Comparison of ENCODE assay signal across 9 mouse cellular contexts in genomic region chr14:89347972-89348371, GRCm38 (mm10).
A peak's percentile ranks its signal among the peaks of the same experiment; 100 is the strongest.
DNase-seq lines count a peak whose midpoint lies in the region; ATAC-seq and TF ChIP-seq lines count a peak whose summit lies in the region.
"Had no signal": no experiment of that assay in that cellular context is flagged by ENCODE, and none has a peak within 500 bp of the region (broad histone marks: within the 10 kb centered on the region; RNA-seq: fewer than 3 reads in every experiment).

No protein-coding gene starts in this region.

- TF ChIP-seq CTCF in lung, postnatal 0 days (IDR thresholded peaks at IDR 0.05) = peak; percentile 64

- no peaks in the 10 kb centered on the region for H3K36me3 ChIP-seq in embryonic facial prominence, embryonic 11.5 days (replicated peaks; ENCODE audit: control insufficient read depth, insufficient read depth, low read depth, low read length)
- H3K36me3 ChIP-seq in embryonic facial prominence, embryonic 10.5 days (replicated peaks) = no peaks in the 10 kb centered on the region
- H3K36me3 ChIP-seq in lung, postnatal 0 days (ENCODE audit: insufficient read depth, low read length) = no peaks in the 10 kb centered on the region
- H3K36me3 ChIP-seq: limb, embryonic 15.5 days had no signal

- TF ChIP-seq EP300 in lung, postnatal 0 days (IDR thresholded peaks at IDR 0.05) = no peak

- intact Hi-C loops in gastrocnemius, postnatal 14 days (cut with DNase I; ENCODE audit: low total_unique reads) = no loop called here

- no peak overlapping the region for H3K4me2 ChIP-seq in embryonic facial prominence, embryonic 11.5 days (ENCODE audit: low read depth, low read length)
- no peak overlapping the region for H3K4me2 ChIP-seq in lung, postnatal 0 days (replicated peaks; ENCODE audit: low read depth, low read length)
- H3K4me2 ChIP-seq: limb, embryonic 15.5 days had no signal

- WGBS in embryonic facial prominence, embryonic 11.5 days = 52% methylated on average over 4 of the region's 4 CpGs
- WGBS in embryonic facial prominence, embryonic 10.5 days = 54% methylated on average over 4 of the region's 4 CpGs
- WGBS in lung, postnatal 0 days = 31% methylated on average over 4 of the region's 4 CpGs

- DNase-seq in embryonic facial prominence, embryonic 11.5 days (ENCODE audit: low spot score) = peak; percentile 45
- no peak for DNase-seq in embryonic facial prominence, embryonic 10.5 days (ENCODE audit: low spot score)
- peak; percentile 29 for DNase-seq in lung, postnatal 0 days (ENCODE audit: low spot score)
- no peak for DNase-seq in lung, postnatal 36 days
- peak; percentile 13 for DNase-seq in embryo, embryonic 11.5 days (ENCODE audit: low read depth, low spot score)
- DNase-seq in retina, adult 2 months (ENCODE audit: low read depth, low spot score) = peak; percentile 13
- DNase-seq in ovary, postnatal 10 days (ENCODE audit: low spot score) = no peak
- no peak for DNase-seq in gastrocnemius, postnatal 14 days

- H3K9me3 ChIP-seq in embryonic facial prominence, embryonic 11.5 days (replicated peaks; ENCODE audit: control insufficient read depth, low read length) = no peaks in the 10 kb centered on the region
- H3K9me3 ChIP-seq in embryonic facial prominence, embryonic 10.5 days = no peaks in the 10 kb centered on the region
- no peaks in the 10 kb centered on the region for H3K9me3 ChIP-seq in lung, postnatal 0 days (ENCODE audit: low read length)
- H3K9me3 ChIP-seq: limb, embryonic 15.5 days had no signal

- no peak overlapping the region for H3K27ac ChIP-seq in embryonic facial prominence, embryonic 11.5 days (replicated peaks; ENCODE audit: low read depth, low read length)
- no peak overlapping the region for H3K27ac ChIP-seq in embryonic facial prominence, embryonic 10.5 days (replicated peaks)
- no peak overlapping the region for H3K27ac ChIP-seq in lung, postnatal 0 days (ENCODE audit: low read length)
- H3K27ac ChIP-seq: limb, embryonic 15.5 days had no signal

- H3K4me3 ChIP-seq in embryonic facial prominence, embryonic 11.5 days (ENCODE audit: low read depth, low read length) = no peak overlapping the region
- no peak overlapping the region for H3K4me3 ChIP-seq in embryonic facial prominence, embryonic 10.5 days
- no peak overlapping the region for H3K4me3 ChIP-seq in lung, postnatal 0 days (ENCODE audit: low read depth, low read length)
- H3K4me3 ChIP-seq: limb, embryonic 15.5 days had no signal

- H3K27me3 ChIP-seq in embryonic facial prominence, embryonic 11.5 days (ENCODE audit: control insufficient read depth, insufficient read depth, low read length) = no peaks in the 10 kb centered on the region
- H3K27me3 ChIP-seq in embryonic facial prominence, embryonic 10.5 days (replicated peaks; ENCODE audit: low read depth, poor library complexity, severe bottlenecking) = no peaks in the 10 kb centered on the region
- no peaks in the 10 kb centered on the region for H3K27me3 ChIP-seq in lung, postnatal 0 days (replicated peaks; ENCODE audit: insufficient read depth, low read length)
- H3K27me3 ChIP-seq: limb, embryonic 15.5 days had no signal

- H3K9ac ChIP-seq in embryonic facial prominence, embryonic 11.5 days (replicated peaks; ENCODE audit: low read length) = no peak overlapping the region
- H3K9ac ChIP-seq in lung, postnatal 0 days (replicated peaks; ENCODE audit: low read depth) = no peak overlapping the region
- H3K9ac ChIP-seq: limb, embryonic 15.5 days had no signal

- H3K4me1 ChIP-seq in embryonic facial prominence, embryonic 11.5 days (ENCODE audit: control insufficient read depth, insufficient read depth, low read length) = no peaks in the 10 kb centered on the region
- H3K4me1 ChIP-seq in embryonic facial prominence, embryonic 10.5 days = no peaks in the 10 kb centered on the region
- no peaks in the 10 kb centered on the region for H3K4me1 ChIP-seq in lung, postnatal 0 days (ENCODE audit: insufficient read depth, low read depth, low read length)
- H3K4me1 ChIP-seq: limb, embryonic 15.5 days had no signal

- ATAC-seq in embryonic facial prominence, embryonic 11.5 days (replicated peaks; ENCODE audit: insufficient number of reproducible peaks, low FRiP score, low TSS enrichment, low read depth) = no peak
- no peak for ATAC-seq in lung, postnatal 0 days

Comparison
In these comparisons a context has a peak if more than half of its experiments do, and no peak if none do; other contexts are left out.
1. DNase-seq: peak in embryonic facial prominence, embryonic 11.5 days (single experiment), lung, postnatal 0 days (single experiment), embryo, embryonic 11.5 days (single experiment) and retina, adult 2 months (single experiment); none in embryonic facial prominence, embryonic 10.5 days (single experiment), lung, postnatal 36 days (single experiment), ovary, postnatal 10 days (single experiment) and gastrocnemius, postnatal 14 days (single experiment).